Mouse (Mus musculus) Patski (cell line): ENCODE measurements around the gene Slc25a22. TPM values are rescaled to one million over a fixed set of nuclear protein-coding genes. Genes with fewer than 3 reads are reported as not detected.

Source experiments
- ATAC-seq: fragments of 100-300 bp; one replicate; pipeline ENCODE4 v1.8.0; 2021
- CTCF ChIA-PET: fragments of 350-600 bp; sonication (Branson Sonifier 250); formaldehyde crosslinking; loops from one replicate; lab custom pipeline; 2022; ENCODE audit warnings: inconsistent platforms; lab: Charles Lee
- POLR2A ChIA-PET: fragments of 350-600 bp; sonication (Branson Sonifier 250); formaldehyde crosslinking; loops from one replicate; lab custom pipeline; 2022; ENCODE audit warnings: antibody characterized with exemption, inconsistent platforms; lab: Charles Lee
- DNase-seq: peaks from one replicate; pipeline ENCODE4 v3.0.0-alpha.2; 2011; ENCODE audit warnings: low read depth, low spot score
- H3K27me3 ChIP-seq: fragments of 371-371 bp; one replicate; pipeline ENCODE4 v1.5.1; 2021
- CTCF ChIP-seq: fragments of 100-300 bp; IDR thresholded peaks from one replicate; pipeline ENCODE4 v1.5.1; 2021
- in situ Hi-C: fragments of 300-500 bp; cut with MboI; formaldehyde crosslinking; loops from 3 replicates; pipeline ENCODE4 v1.11.1; 2018; ENCODE audit warnings: low pct_unique_long_range_greater_than_20kb, mixed read lengths
- polyA plus RNA-seq: library from polyadenylated mRNA; unstranded; gene quantifications from one replicate; pipeline ENCODE4 v1.2.3, GENCODE M21; 2021

The Slc25a22 gene
- polyA plus RNA-seq, 1 experiment from 2014 or later, result 20.6 TPM

DNA sequence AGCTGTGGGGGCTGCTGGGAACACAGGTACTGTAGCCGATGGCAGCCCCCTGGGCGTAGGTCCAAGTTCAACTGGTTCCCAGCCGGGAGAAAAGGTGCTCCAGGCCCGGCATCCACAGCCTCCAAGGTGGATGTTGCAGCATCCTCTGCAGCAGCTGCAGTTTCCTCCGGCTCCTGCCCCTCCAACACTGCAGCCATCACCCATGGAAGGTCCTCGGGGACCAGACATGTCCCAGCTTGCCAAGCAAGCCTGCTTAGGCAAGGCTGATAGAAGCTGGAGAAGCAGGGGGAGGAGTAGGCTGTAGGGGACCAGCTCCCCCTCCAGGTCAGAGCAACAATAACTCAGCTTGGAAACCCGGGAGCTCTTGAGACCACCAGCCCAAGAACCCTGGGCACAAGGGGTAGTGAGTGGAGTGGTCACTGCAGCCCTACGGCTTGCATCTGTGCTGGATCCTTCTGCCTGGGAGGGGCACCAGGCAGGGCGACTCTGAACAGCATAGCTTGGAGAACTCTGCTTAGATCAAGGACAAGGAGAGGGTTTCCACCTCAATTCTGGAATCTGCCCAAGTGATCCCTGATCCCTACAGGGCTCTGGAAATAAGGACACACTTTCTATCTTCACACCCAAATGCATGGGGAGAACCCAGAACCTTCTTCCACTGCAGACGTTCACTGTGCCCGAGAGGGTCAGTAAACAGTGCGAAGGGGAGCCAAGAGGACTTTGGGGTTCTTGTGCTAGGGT, 5.6 kb upstream of the Slc25a22 start:
- in situ Hi-C loops, result no loop called here
- CTCF ChIA-PET, result interaction anchor here (1.2 to 2.1 kb wide), 5 partner anchors 14 to 101 kb away, joined by 3 to 11 read pairs (median 4); partner anchors contain the start of genes Cend1 and Gatd1
- TF ChIP-seq CTCF, result no peak
- peak; percentile 28 for ATAC-seq
- no peaks in the 10 kb centered on the region for H3K27me3 ChIP-seq
- POLR2A ChIA-PET, result interaction anchor here (1.4 kb wide), 1 partner anchor 34 kb away, joined by 3 read pairs; no protein-coding TSS in a partner anchor
- DNase-seq, result no peak

GRCm38 (mm10) chr7:141442199-141442598, 4.5 kb upstream of the Slc25a22 start:
- no peak for TF ChIP-seq CTCF
- ATAC-seq (no peak), DNase-seq (no peak)
- ChIA-PET CTCF (interaction anchor here (1.2 to 2.1 kb wide), 4 partner anchors 13 to 100 kb away, joined by 3 to 11 read pairs (median 5); partner anchors contain the start of genes Cend1 and Gatd1), POLR2A (interaction anchor here (1.1 to 1.4 kb wide), 2 partner anchors 34 to 35 kb away, joined by 3 read pairs; no protein-coding TSS in a partner anchor)
- in situ Hi-C loops, result no loop called here
- H3K27me3 ChIP-seq, result no peaks in the 10 kb centered on the region

DNA sequence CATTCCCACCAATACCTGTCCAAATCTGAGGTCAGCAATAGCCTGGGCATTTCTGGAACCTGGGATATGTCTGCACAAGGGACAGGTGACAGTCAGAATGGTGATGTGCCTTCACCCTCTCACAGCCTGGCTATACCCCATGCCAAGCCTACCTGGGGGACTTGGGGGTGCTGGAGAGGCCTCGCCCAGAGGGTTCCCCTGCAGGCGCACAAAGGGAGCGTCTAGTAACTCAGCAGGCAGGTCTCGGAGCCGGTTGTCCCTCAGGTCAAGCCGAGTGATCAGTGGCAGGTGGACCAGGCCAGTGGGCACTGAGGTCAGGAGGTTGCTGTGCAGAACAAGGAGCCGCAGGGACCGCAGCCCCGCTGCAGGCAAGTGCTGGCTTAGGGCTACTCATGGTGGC, 3.8 kb upstream of the Slc25a22 start:
- H3K27me3 ChIP-seq, result no peaks in the 10 kb centered on the region
- TF ChIP-seq CTCF, result no peak
- CTCF ChIA-PET, result interaction anchor here (1.1 to 2.7 kb wide), 5 partner anchors 29 to 102 kb away, joined by 3 to 13 read pairs (median 7); partner anchors contain the start of gene Gatd1
- DNase-seq, result no peak
- ATAC-seq, result no peak
- POLR2A ChIA-PET, result no interaction called here
- in situ Hi-C loops, result no loop called here

DNA sequence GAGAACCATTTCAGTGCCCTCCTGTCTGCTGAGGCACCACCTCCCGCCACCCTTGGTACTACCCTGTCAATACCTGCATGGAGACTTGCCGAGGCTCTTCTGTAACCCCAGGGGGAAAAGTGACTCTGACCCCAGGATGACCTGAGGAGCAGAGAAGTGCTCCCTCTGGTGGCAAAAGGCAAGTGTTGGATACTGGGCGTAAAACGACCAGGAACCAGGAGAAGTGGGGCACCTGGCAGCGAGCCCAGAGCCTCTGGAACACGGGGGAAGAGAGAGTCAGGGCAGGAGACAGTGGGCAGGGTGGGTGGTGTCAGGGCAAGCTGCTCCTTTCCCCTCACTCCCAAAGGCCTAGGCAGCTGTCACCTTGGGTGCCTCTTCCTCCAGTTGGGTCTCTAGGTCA, 2.9 kb upstream of the Slc25a22 start:
- CTCF ChIA-PET, result interaction anchor here (1.1 to 2.7 kb wide), 5 partner anchors 13 to 101 kb away, joined by 3 to 13 read pairs (median 7); no protein-coding TSS in a partner anchor
- no peak for TF ChIP-seq CTCF
- no peak for DNase-seq
- POLR2A ChIA-PET, result interaction anchor here (1.1 kb wide), 1 partner anchor 26 kb away, joined by 3 read pairs; no protein-coding TSS in a partner anchor
- in situ Hi-C loops, result no loop called here
- no peaks in the 10 kb centered on the region for H3K27me3 ChIP-seq
- no peak for ATAC-seq

- in situ Hi-C loops, result no loop called here
- ATAC-seq (no peak), DNase-seq (no peak)
- TF ChIP-seq CTCF, result no peak
- ChIA-PET POLR2A (interaction anchor here (0.6 to 1.1 kb wide), 2 partner anchors 27 to 193 kb away, joined by 3 to 4 read pairs; no protein-coding TSS in a partner anchor), CTCF (interaction anchor here (1.5 to 2.7 kb wide), 4 partner anchors 12 to 100 kb away, joined by 4 to 13 read pairs (median 8); no protein-coding TSS in a partner anchor)
- no peaks in the 10 kb centered on the region for H3K27me3 ChIP-seq
Measured at GRCm38 (mm10) chr7:141439811-141440210, 2.1 kb upstream of the Slc25a22 start.

DNA sequence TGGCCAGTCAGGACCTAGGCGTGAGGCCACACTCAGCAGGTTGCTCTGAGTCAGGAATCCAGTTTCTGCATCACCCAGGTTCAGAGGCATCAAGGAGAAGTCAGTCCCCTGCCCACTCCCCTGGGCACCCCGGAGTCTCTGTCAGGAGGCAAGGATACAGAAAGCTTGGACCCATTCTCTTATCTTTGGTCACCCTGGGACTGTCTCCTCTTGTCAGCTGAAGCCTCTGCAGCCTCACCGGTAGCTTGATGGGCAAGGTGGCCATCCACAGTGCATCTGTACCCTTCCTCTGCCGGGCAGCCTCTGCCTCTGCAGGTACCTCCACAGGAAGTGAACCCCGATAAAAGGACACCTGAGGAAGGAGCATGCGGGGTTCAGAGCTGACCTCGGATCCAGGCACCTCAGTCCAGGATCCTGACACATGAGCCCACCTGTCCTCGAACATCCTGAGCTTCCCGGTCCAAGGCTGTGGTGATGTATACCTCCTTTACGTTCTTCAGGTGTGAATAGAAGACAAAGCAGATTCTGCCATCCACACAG, 1.5 kb upstream of the Slc25a22 start:
- ChIA-PET CTCF (interaction anchor here (0.9 to 2.7 kb wide), 4 partner anchors 11 to 39 kb away, joined by 3 to 13 read pairs (median 8); no protein-coding TSS in a partner anchor), POLR2A (interaction anchor here (0.6 to 1.1 kb wide), 3 partner anchors 14 to 193 kb away, joined by 4 to 5 read pairs (median 4); no protein-coding TSS in a partner anchor)
- no peaks in the 10 kb centered on the region for H3K27me3 ChIP-seq
- TF ChIP-seq CTCF, result no peak
- DNase-seq, result no peak
- ATAC-seq, result no peak
- in situ Hi-C loops, result no loop called here

DNA sequence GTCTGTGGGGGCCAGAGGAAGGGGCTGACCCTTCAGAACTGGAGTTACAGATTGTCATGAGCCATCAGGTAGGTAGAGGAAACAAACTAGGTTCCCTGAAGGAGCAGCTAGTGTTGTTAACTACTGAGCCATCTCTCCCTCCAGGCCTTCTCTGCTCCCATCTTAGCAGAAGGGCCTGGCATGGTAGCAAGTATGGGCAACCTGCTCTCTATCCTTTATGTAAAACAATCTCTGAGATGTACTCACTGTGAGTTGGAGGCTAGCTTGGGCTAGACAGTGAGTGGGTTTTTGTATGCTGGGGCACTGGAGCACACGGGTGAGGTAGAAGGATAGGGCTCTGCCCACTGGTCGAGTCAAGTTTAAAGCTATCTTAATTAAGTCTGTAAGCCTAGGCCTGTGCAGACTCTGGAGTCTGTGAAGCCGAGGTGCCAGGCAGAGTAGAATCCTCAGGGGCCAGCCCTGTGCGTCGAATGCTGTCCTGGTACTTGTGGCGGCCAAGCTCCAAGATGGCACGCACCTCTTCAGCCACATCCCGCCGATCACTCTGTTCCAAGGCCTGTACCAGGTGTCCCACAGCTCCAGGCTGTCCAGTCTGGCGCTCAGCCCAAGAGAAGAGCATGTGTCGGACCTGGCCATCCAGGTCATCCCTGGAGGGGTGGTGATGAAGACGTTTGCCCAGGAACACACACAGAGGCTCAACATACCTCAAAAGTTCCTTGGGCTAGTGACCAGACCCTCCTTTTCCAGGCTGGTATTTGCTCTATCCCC, 693 bp upstream of the Slc25a22 start:
- POLR2A ChIA-PET, result interaction anchor here (0.8 to 1.2 kb wide), 5 partner anchors 15 to 29 kb away, joined by 3 to 5 read pairs (median 4); no protein-coding TSS in a partner anchor
- in situ Hi-C loops, result no loop called here
- no peak for ATAC-seq
- no peak for DNase-seq
- TF ChIP-seq CTCF, result no peak
- no peaks in the 10 kb centered on the region for H3K27me3 ChIP-seq
- CTCF ChIA-PET, result interaction anchor here (0.9 to 2.7 kb wide), 8 partner anchors 17 to 86 kb away, joined by 3 to 13 read pairs (median 4); partner anchors contain the start of gene Gatd1

GRCm38 (mm10) chr7:141436523-141436892, 1.2 kb downstream of the Slc25a22 start:
- no peak for TF ChIP-seq CTCF
- in situ Hi-C loops, result no loop called here

GRCm38 (mm10) chr7:141435856-141436522, 1.7 kb downstream of the Slc25a22 start:
- POLR2A ChIA-PET, result interaction anchor here (0.6 to 1.4 kb wide), 4 partner anchors 8 to 28 kb away, joined by 3 to 4 read pairs (median 4); partner anchors contain the start of gene Gatd1
- CTCF ChIA-PET, result interaction anchor here (1.3 kb wide), 1 partner anchor 18 kb away, joined by 3 read pairs; no protein-coding TSS in a partner anchor

More at GRCm38 (mm10) chr7:141436523-141436892, 1.2 kb downstream of the Slc25a22 start:
- DNase-seq (no peak), ATAC-seq (no peak)
- POLR2A ChIA-PET, result interaction anchor here (0.6 to 1.4 kb wide), 4 partner anchors 8 to 28 kb away, joined by 3 to 4 read pairs (median 4); partner anchors contain the start of gene Gatd1
- no peaks in the 10 kb centered on the region for H3K27me3 ChIP-seq
- CTCF ChIA-PET, result interaction anchor here (0.8 to 1.3 kb wide), 2 partner anchors 10 to 17 kb away, joined by 3 read pairs; no protein-coding TSS in a partner anchor

More at GRCm38 (mm10) chr7:141435856-141436522, 1.7 kb downstream of the Slc25a22 start:
- in situ Hi-C loops, result no loop called here
- ATAC-seq, result no peak
- no peak for DNase-seq
- H3K27me3 ChIP-seq, result no peaks in the 10 kb centered on the region
- no peak for TF ChIP-seq CTCF
